ENCODE assay signal across 13 mouse cellular contexts in the genomic region with DNA sequence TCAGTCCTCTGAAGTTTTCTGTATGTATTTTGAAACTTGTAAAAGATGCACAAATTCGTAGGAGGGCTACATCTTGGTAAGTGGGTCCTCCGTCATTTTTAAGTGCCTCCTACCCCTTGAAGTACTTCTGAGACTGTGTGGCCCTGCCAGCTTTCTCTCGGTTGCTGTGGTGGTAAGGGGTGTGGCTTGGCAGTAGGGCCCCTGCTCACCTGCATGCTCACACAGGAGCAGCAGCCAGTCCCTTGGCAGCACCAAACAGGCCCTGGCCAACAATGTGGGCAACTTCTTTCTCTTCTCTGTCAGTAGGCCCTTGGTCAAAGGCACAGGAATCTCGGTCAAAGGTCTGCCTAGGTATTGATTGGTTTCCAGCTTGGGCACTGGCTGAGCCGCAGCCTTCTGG.
A peak's percentile ranks its signal among the peaks of the same experiment; 100 is the strongest.
DNase-seq lines count a peak whose midpoint lies in the region; ATAC-seq and TF ChIP-seq lines count a peak whose summit lies in the region.
"Had no signal": no experiment of that assay in that cellular context is flagged by ENCODE, and none has a peak within 500 bp of the region (broad histone marks: within the 10 kb centered on the region; RNA-seq: fewer than 3 reads in every experiment).

No protein-coding gene starts in this region.

- no peak overlapping the region; the same call in 1 of the 2 replicates for H3K27ac ChIP-seq in kidney, embryonic 15.5 days
- peak overlapping the region; percentile 21; the same call in 1 of the 2 replicates for H3K27ac ChIP-seq in embryonic facial prominence, embryonic 10.5 days (replicated peaks)
- peak overlapping the region; percentile 95 for H3K27ac ChIP-seq in olfactory bulb, adult 2 months (ENCODE audit: insufficient read depth, low read depth, low read length)
- H3K27ac ChIP-seq in forebrain, embryonic 13.5 days = no peak overlapping the region
- H3K27ac ChIP-seq: heart, embryonic 10.5 days; kidney, postnatal 0 days; midbrain, embryonic 13.5 days had no signal

- H3K4me3 ChIP-seq in kidney, embryonic 15.5 days (replicated peaks) = no peak overlapping the region
- no peak overlapping the region for H3K4me3 ChIP-seq in embryonic facial prominence, embryonic 10.5 days
- H3K4me3 ChIP-seq in olfactory bulb, adult 2 months (ENCODE audit: insufficient read depth, low read depth, low read length) = no peak overlapping the region
- H3K4me3 ChIP-seq in forebrain, embryonic 13.5 days = no peak overlapping the region
- H3K4me3 ChIP-seq: erythroblast, embryonic 14.5 days; heart, embryonic 10.5 days; midbrain, embryonic 13.5 days had no signal

- H3K36me3 ChIP-seq in kidney, embryonic 15.5 days = no peaks in the 10 kb centered on the region
- peaks cover 7% of the 10 kb centered on the region for H3K36me3 ChIP-seq in embryonic facial prominence, embryonic 10.5 days (replicated peaks)
- no peaks in the 10 kb centered on the region for H3K36me3 ChIP-seq in forebrain, embryonic 13.5 days (ENCODE audit: poor library complexity, severe bottlenecking)
- H3K36me3 ChIP-seq: heart, embryonic 10.5 days; midbrain, embryonic 13.5 days had no signal

- ATAC-seq in kidney, embryonic 15.5 days (replicated peaks; ENCODE audit: low FRiP score) = no peak
- ATAC-seq in forebrain, embryonic 13.5 days = no peak
- ATAC-seq: midbrain, embryonic 13.5 days had no signal

- 74% methylated on average over 5 of the region's 5 CpGs for WGBS in kidney, embryonic 15.5 days
- WGBS in embryonic facial prominence, embryonic 10.5 days = 88% methylated on average over 5 of the region's 5 CpGs
- WGBS in olfactory bulb, adult 2 months = 43% methylated on average over 5 of the region's 5 CpGs
- 75% methylated on average over 5 of the region's 5 CpGs for WGBS in forebrain, embryonic 13.5 days

- TF ChIP-seq POLR2A in olfactory bulb, adult 2 months (IDR thresholded peaks at IDR 0.05; ENCODE audit: insufficient read depth, low read depth, low read length) = no peak

- peak; percentile 76 for DNase-seq in kidney, adult 18-20 months
- DNase-seq in embryonic facial prominence, embryonic 10.5 days (ENCODE audit: low spot score) = no peak
- peak; percentile 67 to 89 for DNase-seq in kidney, postnatal 25 days
- DNase-seq in spleen, postnatal 10 days (ENCODE audit: low spot score in 2 of 2) = no peak
- DNase-seq: adrenal gland, postnatal 25 days; cerebellum, postnatal 36 days had no signal

- no peak overlapping the region for H3K9ac ChIP-seq in kidney, embryonic 15.5 days
- no peak overlapping the region for H3K9ac ChIP-seq in forebrain, embryonic 13.5 days
- H3K9ac ChIP-seq: midbrain, embryonic 13.5 days had no signal

- H3K4me1 ChIP-seq in kidney, embryonic 15.5 days = peaks cover 78% of the 10 kb centered on the region
- peaks cover 80% of the 10 kb centered on the region for H3K4me1 ChIP-seq in embryonic facial prominence, embryonic 10.5 days
- H3K4me1 ChIP-seq in olfactory bulb, adult 2 months (ENCODE audit: control insufficient read depth, insufficient read depth, low read length) = peaks cover 92% of the 10 kb centered on the region
- H3K4me1 ChIP-seq in forebrain, embryonic 13.5 days = peaks cover 16% of the 10 kb centered on the region

- no peak for TF ChIP-seq CTCF in olfactory bulb, adult 2 months (IDR thresholded peaks at IDR 0.05; ENCODE audit: insufficient read depth, low read depth, low read length)

- H3K4me2 ChIP-seq in kidney, embryonic 15.5 days = no peak overlapping the region
- no peak overlapping the region for H3K4me2 ChIP-seq in forebrain, embryonic 13.5 days
- H3K4me2 ChIP-seq: midbrain, embryonic 13.5 days had no signal

- no peaks in the 10 kb centered on the region for H3K27me3 ChIP-seq in kidney, embryonic 15.5 days
- H3K27me3 ChIP-seq in embryonic facial prominence, embryonic 10.5 days (replicated peaks; ENCODE audit: low read depth, poor library complexity, severe bottlenecking) = no peaks in the 10 kb centered on the region
- H3K27me3 ChIP-seq in forebrain, embryonic 13.5 days = no peaks in the 10 kb centered on the region
- H3K27me3 ChIP-seq: midbrain, embryonic 13.5 days had no signal

- no peaks in the 10 kb centered on the region for H3K9me3 ChIP-seq in kidney, embryonic 15.5 days (replicated peaks)
- H3K9me3 ChIP-seq in embryonic facial prominence, embryonic 10.5 days = no peaks in the 10 kb centered on the region
- H3K9me3 ChIP-seq in forebrain, embryonic 13.5 days (replicated peaks) = no peaks in the 10 kb centered on the region
- H3K9me3 ChIP-seq: heart, embryonic 10.5 days; midbrain, embryonic 13.5 days had no signal

Comparison
In these comparisons a context has a peak if more than half of its experiments do, and no peak if none do; other contexts are left out.
1. DNase-seq: peak in kidney, adult 18-20 months (single experiment) and kidney, postnatal 25 days (2 of 2); none in embryonic facial prominence, embryonic 10.5 days (single experiment) and spleen, postnatal 10 days (0 of 2).
2. H3K27ac ChIP-seq: peak in embryonic facial prominence, embryonic 10.5 days (single experiment) and olfactory bulb, adult 2 months (single experiment); none in kidney, embryonic 15.5 days (single experiment) and forebrain, embryonic 13.5 days (single experiment).